Mouse (Mus musculus) midbrain, embryonic 10.5 days (tissue): ENCODE measurements at regions not wholly inside any gene's neighbourhood (a gene's known extent, or its start where the extent isn't known, plus 50 kb on each side); places are given as distances from the start of the nearest gene placed in this dataset.

Experiments used
- DNase-seq: peaks from one replicate; pipeline ENCODE4 v3.0.0-alpha.2; 2017; ENCODE audit warnings: low spot score
- H3K27ac ChIP-seq: fragments of 300-500 bp; sonication (generic); replicated peaks from 2 replicates; pipeline ENCODE4 v1.5.1; 2016; ENCODE audit warnings: mild to moderate bottlenecking
- H3K27me3 ChIP-seq: fragments of 300-500 bp; sonication (generic); 2 replicates; pipeline ENCODE4 v1.6.1; 2016; ENCODE audit warnings: low read depth, mild to moderate bottlenecking; ENCODE audit not compliant: poor library complexity, severe bottlenecking
- H3K36me3 ChIP-seq: fragments of 300-500 bp; sonication (generic); 2 replicates; pipeline ENCODE4 v1.6.1; 2016; ENCODE audit warnings: mild to moderate bottlenecking, moderate library complexity
- H3K4me1 ChIP-seq: fragments of 300-500 bp; sonication (generic); 2 replicates; pipeline ENCODE4 v1.6.1; 2016
- H3K4me3 ChIP-seq: fragments of 300-500 bp; sonication (generic); 2 replicates; pipeline ENCODE4 v1.5.1; 2016; ENCODE audit warnings: mild to moderate bottlenecking, moderate library complexity
- H3K9me3 ChIP-seq: fragments of 300-500 bp; sonication (generic); replicated peaks from 2 replicates; pipeline ENCODE4 v1.6.1; 2016; ENCODE audit warnings: mild to moderate bottlenecking
- WGBS: fragments of 180-500 bp; shearing (Covaris S2); methylation state at CpG from one replicate; pipeline ENCODE4 v1.1.7; 2016; 5-methylcytosine and 5-hydroxymethylcytosine counted together

DNA sequence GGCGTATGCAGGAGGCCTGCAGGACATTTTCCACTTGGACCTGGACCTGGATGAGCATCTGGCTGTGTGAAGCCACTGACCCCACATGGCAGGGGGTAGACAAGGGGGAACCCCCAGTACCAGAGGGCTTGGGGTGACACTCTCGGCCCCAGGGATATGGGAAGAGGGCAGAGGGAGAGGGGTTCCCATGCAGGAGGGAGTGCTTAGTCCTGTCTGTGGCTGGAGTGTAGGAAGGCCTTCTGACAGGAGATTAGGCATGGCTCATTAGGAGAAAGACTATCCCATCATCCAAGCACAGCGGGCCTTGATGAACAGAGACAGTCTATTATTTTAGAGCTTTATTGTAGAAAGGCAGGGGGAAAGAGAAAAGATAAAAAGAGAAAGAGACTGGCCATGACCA lies 6599.2 kb downstream of the 9330182O14Rik start:
- Histone ChIP-seq H3K4me1 (no peaks in the 10 kb centered on the region; the same call in 1 of the 2 replicates), H3K36me3 (no peaks in the 10 kb centered on the region), H3K9me3 (no peaks in the 10 kb centered on the region), H3K27me3 (no peaks in the 10 kb centered on the region), H3K27ac (peak overlapping the region; percentile 68), H3K4me3 (no peak overlapping the region)
- DNase-seq = peak; percentile 17
- 69% methylated on average over 3 of the region's 3 CpGs for WGBS
